Mouse (Mus musculus) right cerebral cortex, postnatal 10 days (tissue): Measurements from ENCODE around the gene Jph4.

Experiments
- DNase-seq, 2 experiments: peaks; one replicate each; pipeline ENCODE4 v3.0.0; 2021; ENCODE audit warnings: low spot score in 2 of 2

The Jph4 gene

DNA sequence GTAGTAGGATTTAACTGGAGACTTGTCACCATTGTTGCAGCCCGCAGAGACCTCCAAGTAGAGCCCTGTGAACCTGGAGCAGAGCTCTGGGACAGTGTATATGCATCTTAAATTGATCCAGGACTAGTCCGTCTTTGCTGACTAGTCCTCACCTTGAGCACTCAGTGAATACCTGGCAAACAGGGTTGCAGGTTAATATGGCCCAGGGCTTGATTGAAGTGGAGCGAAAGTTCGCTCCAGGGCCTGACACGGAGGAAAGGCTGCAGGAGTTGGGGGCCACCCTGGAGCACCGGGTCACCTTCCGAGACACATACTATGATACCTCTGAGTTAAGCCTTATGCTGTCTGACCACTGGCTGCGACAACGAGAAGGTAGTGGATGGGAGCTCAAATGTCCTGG, 21.5 kb downstream of the Jph4 start:
- DNase-seq: no peak

- peak; percentile 83 to 86 for DNase-seq
Observed at GRCm38 (mm10) chr14:55094704-55095231, 22.0 kb downstream of the Jph4 start, which contains the start of gene Thtpa. Gene Thtpa (plus strand): TSS chr14:55094784.

- no peak for DNase-seq
Observed at GRCm38 (mm10) chr14:55093927-55094326, 22.8 kb downstream of the Jph4 start.

DNA sequence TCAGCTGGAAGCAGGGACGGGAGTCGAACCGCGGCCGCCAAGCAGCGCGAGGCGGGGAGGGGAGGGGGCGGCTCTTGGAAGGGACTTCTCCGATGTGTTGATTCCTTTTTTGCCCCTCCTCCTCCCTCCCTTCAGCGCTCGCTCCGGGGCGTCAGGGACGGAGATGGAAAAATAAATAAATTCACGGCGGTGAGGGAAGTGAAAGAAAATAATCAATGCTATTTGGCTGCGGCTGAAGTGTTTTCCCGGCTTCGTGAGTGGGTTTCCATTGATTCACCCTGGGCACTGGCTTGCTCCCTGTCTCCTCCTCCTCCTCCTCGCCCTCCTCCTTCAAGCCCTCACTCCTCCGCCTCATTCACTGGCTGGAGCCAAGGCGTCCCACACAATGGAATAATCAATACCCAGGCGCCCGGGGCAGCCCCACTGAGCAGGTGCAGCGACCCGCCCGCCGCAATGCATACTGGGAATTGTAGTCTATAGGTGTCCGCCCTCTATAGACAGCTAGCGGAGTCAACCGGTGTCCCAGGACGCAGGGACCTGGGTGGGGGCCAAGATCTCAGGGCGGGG, 24.6 kb downstream of the Jph4 start, which contains the start of gene Zfhx2:
TSS of gene Zfhx2 (minus strand) at position 314 of the 567 bp plus-strand sequence.
- DNase-seq: peak; percentile 96 to 97

DNA sequence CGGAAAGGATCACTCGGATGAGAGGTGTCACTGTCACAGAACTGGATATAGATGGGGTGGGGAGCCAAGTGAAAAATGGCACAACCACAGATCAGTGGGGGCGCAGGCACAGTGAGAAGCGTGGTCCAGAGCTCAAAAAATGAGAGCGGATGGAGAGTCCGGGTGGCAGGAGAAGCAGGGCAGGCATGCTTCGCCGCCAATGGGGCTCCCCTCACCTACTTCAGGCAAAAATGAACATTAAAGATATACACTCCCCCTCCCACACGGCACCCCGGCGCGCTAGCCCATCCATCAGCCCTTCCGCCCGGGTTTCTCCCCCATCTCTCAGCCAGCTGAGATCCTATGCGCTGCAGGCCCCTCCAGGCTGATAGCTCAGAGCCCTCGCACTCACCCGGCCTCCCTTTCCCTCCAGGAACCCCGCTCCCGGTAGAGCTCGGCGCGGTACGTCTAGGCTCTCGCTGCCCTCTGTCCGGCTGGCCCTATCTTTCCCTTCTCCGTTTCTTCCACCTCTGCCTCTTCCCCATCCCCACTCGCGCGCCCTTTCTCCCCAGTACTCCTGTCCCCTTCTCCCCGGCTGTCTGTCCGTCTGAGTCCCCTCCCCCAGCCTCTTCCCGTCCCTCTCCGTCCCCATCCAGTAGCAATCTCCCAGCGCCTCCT, 25.4 kb downstream of the Jph4 start:
- DNase-seq: peak; percentile 57 to 62

DNA sequence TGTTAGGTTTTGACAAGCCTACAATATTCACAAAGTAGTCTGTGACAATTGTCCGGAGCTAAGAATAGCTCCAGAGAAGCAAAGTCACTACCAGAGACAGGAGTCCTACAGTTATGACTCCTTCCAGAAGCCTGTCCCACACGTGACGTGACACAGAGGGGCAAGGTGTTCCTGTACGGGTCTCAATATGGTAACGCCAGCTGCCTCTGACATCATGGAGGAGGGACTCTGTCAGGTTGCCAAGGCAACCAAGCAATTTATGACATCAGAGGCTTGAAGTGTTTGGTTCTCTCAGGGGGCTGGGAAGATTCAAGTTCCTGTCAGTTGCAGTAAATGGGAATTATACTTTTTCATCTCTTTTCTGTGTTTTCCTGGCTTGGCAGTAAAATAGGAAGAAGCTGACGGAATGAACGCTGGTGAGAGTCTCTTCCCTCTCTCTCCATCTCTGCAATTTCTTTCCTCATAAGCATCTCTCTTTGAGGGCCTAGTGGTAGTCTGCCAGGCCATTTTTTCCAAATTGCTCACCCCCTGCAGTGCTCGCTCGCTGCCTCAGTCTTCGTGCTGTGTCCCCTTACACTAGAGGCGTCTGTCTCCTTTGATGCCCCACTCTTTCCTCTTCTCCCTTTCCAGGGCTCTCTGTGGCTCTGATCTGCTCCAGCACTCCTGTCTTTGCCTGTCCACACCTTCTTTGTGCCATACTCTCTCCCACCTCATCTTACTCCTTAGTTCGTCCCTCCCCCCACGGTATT, 27.4 kb downstream of the Jph4 start:
- DNase-seq: peak; percentile 67 to 83

DNA sequence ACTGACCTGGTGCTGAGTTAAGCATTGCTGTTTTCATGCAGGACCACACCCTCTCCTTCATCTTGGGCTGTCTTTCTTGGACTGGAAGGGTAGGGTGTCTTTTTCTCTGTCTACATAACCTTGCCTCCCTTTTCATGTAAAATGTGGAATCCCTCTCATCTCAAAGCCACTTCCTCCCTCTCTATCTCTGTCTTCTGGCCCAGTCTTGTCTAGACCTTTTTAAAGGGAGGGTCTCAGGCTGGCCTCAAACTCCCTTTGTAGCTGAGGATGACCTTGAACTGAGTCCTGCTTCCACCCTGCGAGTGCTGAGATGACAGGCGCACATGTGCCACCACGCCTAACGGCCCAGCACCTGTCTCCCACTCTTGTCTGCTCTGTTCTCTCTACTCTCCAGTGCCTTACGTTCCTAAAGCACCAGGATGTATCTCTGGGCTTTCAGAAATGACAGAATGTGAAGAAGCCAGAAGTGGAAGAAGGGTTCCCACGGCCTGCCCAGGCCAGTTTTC, 30.7 kb downstream of the Jph4 start:
- no peak for DNase-seq

DNA sequence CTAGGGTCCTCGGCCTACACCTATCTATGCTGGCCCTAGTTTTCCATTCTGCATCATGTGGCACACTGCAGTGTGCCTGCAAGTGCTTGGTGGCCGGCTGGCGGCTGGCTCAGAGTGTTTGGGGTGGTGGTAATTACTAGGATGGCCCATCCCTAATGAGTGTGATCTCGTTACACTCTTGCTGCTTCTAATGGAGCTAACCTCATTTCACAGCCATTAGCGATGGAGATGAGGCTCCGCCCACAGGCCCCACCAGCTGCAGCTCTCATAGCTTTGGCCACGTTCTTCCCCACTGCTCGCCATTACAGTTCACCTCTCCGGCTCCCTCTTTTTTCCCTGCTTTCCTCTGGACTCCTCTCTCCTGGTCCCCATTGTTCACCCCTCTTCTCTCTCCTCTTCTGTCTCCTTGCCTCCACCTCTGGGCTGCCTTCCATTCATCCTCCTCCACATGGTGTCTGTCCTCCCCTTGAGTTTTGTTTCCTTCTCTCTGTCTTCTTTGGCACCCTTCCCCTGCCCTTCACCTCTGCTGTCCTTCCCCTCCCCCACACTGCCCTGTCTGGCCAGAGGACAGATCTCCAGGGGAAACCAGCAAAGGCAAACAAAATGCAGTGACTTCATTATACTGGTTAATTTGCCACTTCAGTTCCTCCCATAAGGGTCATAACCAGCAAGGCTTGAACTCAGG, 31.3 kb downstream of the Jph4 start:
- no peak for DNase-seq

DNA sequence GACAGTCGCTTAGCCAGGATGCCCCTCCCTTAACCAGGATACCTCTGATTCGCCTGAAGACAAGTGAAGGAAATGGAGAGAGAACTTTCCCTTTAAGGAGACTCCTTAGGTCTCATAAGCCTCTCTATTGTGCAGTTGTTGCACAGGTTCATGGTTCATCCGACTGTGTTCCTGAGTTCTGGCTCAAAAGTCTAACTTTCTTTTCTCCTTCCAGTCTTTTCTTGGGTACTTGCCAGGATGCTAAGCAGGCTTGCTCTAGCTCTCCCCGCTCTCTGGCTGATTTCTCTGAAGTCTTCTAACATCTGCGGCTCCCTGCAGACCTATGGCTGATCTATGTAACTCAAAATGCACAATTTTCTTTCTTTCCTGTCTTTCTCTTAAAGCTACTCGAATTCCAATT, 33.3 kb downstream of the Jph4 start:
- no peak for DNase-seq

GRCm38 (mm10) chr14:55081105-55081504, 35.6 kb downstream of the Jph4 start:
- DNase-seq: no peak

GRCm38 (mm10) chr14:55079214-55079970, 37.3 kb downstream of the Jph4 start:
- peak; percentile 67 to 81 for DNase-seq

- DNase-seq: no peak
Observed at GRCm38 (mm10) chr14:55078366-55078989, 38.3 kb downstream of the Jph4 start.

DNA sequence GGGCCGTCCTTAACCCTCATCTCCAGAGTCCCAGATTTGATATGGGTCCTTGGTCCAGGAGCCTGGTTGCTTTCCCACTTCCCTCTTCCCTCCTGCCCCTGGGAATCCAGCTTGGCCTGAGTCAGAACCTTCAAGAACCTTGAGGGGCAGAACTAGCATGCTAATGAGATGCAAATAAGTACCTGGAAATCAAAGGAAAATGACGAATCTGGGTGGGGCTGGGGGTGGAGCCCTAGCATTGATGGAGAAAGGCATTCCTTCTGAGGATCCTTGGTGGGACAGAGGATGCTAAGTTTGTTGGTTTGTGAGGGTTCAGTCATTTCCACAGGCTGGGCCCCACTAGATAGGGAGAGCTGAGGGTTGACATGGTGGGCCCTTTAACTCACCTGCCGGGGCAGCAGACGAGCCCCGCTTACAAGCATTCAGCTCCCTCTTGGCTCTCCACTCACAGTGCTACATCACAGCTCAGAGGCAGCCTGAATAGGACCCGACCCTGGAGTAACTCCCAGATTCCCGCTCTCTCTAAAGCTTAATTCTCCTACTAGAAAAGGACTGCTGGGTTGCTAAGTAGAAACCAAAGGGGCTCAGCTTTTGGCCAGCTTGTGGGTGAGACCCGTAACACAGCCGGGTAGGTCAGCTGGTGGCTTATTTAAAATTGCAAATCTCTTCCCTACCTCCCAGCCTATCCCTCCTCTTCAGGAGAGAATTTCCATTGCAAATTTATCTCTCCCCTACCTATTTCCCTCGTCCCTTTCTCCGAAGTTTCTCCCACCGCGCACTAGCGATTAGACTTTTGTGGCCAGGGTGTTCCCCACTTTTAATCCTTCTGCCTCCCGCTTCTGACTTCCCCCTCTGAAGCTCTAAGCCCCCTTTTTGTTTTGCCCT, 39.0 kb downstream of the Jph4 start:
- DNase-seq: peak; percentile 63 to 77

DNA sequence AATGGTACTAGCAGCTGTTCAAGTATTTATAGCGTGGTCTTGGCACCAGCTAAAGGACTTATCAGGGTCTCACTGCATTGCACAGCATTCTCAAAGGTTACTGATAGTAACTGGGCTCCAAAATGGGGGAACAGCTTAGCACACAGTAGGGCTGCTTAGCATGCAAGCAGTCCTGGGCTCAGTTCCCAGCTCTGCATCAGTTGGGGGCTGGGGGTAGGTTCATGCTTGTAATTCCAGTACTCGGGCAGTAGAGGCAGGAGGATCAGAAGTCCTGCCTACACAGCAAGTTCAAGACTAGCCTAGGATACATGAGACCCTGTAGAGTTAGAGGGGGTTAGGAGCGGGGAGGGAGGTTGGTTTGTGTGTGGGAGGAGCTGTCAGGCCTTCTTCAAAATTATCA, 39.8 kb downstream of the Jph4 start:
- DNase-seq: no peak

DNA sequence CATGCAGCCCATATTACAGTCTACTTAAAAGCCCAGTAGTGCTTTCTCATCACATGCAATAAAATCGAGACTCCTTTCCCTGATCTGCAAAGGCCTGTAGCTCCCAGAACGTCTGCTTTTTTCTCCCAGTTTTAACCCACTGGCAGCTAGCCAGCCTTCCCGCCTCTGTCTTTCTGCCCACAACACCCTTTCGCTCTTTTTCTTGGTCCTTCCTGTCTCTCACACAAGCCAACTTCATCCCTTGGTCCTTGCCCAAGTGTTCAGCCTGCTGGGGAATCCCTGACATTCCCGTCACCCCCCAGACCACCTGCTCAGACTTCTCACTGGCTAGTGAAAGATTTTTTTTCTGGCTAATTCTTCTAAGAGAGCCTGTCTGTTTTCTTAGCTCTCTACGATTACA, 40.5 kb downstream of the Jph4 start:
- peak; percentile 84 for DNase-seq

GRCm38 (mm10) chr14:55074416-55074815, 42.3 kb downstream of the Jph4 start:
- DNase-seq: no peak

- DNase-seq: peak in 1 of 2 experiments; percentile 34
Observed at GRCm38 (mm10) chr14:55071756-55072155, 45.0 kb downstream of the Jph4 start.

DNA sequence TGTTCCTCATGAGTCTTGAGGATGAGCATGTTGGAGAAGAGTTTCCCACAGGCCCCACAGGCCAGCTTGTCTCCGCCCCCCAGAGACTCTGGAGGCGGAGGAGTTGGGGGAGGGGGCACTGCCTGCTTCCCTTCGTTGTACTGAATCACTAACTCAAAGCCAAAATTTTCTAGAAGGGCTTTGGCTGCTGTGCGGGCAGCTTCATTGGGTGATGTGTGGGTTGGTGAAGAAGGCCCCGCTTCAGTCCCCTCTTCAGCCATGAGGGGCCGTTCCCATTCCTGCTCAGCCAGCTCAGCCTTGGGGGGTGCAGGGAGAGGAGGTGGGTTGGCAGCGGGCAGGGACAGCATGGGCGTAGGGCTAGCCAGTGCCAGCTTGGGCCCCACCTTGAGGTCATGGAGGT, 50.7 kb downstream of the Jph4 start:
- peak in 1 of 2 experiments; percentile 40 for DNase-seq

GRCm38 (mm10) chr14:55065391-55065790, 51.3 kb downstream of the Jph4 start:
- no peak for DNase-seq
